Mouse (Mus musculus): Measurements from ENCODE around the gene Plgrkt. TPM values are rescaled to one million over a fixed set of nuclear protein-coding genes. Genes with fewer than 3 reads are reported as not detected.

The Plgrkt gene
- polyA plus RNA-seq, 1 experiment from 2014 or later, result 51.8 TPM

GRCm38 (mm10) chr19:29403251-29403650 lies 36.1 kb upstream of the Plgrkt start:
- H3K9me3 ChIP-seq (ENCODE audit: control insufficient read depth, low read length), result no peaks in the 10 kb centered on the region

GRCm38 (mm10) chr19:29402621-29403020 lies 35.4 kb upstream of the Plgrkt start:
- no peak overlapping the region for H3K27ac ChIP-seq (ENCODE audit: low read depth, low read length)
- H3K36me3 ChIP-seq (ENCODE audit: control insufficient read depth, insufficient read depth, low read length), result no peaks in the 10 kb centered on the region
- no peak overlapping the region for H3K9ac ChIP-seq (ENCODE audit: low read length)
- H3K4me2 ChIP-seq (ENCODE audit: low read depth), result no peak overlapping the region
- DNase-seq (ENCODE audit: low spot score), result no peak
- no peak overlapping the region for H3K4me3 ChIP-seq (ENCODE audit: low read depth, low read length)
- H3K4me1 ChIP-seq (ENCODE audit: control insufficient read depth, insufficient read depth, low read length), result no peaks in the 10 kb centered on the region
- no peaks in the 10 kb centered on the region for H3K9me3 ChIP-seq (ENCODE audit: control insufficient read depth, low read length)
- ATAC-seq (ENCODE audit: insufficient read depth, low FRiP score, low TSS enrichment), result no peak
- H3K27me3 ChIP-seq (ENCODE audit: control insufficient read depth, insufficient read depth, low read length), result no peaks in the 10 kb centered on the region
- 97% methylated on average over 4 of the region's 4 CpGs for WGBS

More at GRCm38 (mm10) chr19:29403251-29403650, 36.1 kb upstream of the Plgrkt start:
- H3K4me1 ChIP-seq (ENCODE audit: control insufficient read depth, insufficient read depth, low read length), result no peaks in the 10 kb centered on the region
- H3K27ac ChIP-seq (ENCODE audit: low read depth, low read length), result no peak overlapping the region
- DNase-seq (ENCODE audit: low spot score), result no peak
- H3K36me3 ChIP-seq (ENCODE audit: control insufficient read depth, insufficient read depth, low read length), result no peaks in the 10 kb centered on the region
- H3K4me2 ChIP-seq (ENCODE audit: low read depth), result no peak overlapping the region
- no peak overlapping the region for H3K9ac ChIP-seq (ENCODE audit: low read length)
- H3K27me3 ChIP-seq (ENCODE audit: control insufficient read depth, insufficient read depth, low read length), result no peaks in the 10 kb centered on the region
- no peak overlapping the region for H3K4me3 ChIP-seq (ENCODE audit: low read depth, low read length)
- WGBS, result 95% methylated on average over 4 of the region's 4 CpGs
- no peak for ATAC-seq (ENCODE audit: insufficient read depth, low FRiP score, low TSS enrichment)

- ATAC-seq (ENCODE audit: insufficient read depth, low FRiP score, low TSS enrichment) (no peak), DNase-seq (ENCODE audit: low spot score) (no peak)
- H3K9ac ChIP-seq (ENCODE audit: low read length), result no peak overlapping the region
- 94% methylated on average over 3 of the region's 3 CpGs for WGBS
- no peaks in the 10 kb centered on the region for H3K4me1 ChIP-seq (ENCODE audit: control insufficient read depth, insufficient read depth, low read length)
- no peaks in the 10 kb centered on the region for H3K36me3 ChIP-seq (ENCODE audit: control insufficient read depth, insufficient read depth, low read length)
- no peak overlapping the region for H3K4me2 ChIP-seq (ENCODE audit: low read depth)
- no peaks in the 10 kb centered on the region for H3K27me3 ChIP-seq (ENCODE audit: control insufficient read depth, insufficient read depth, low read length)
- H3K27ac ChIP-seq (ENCODE audit: low read depth, low read length), result no peak overlapping the region
- no peak overlapping the region for H3K4me3 ChIP-seq (ENCODE audit: low read depth, low read length)
- H3K9me3 ChIP-seq (ENCODE audit: control insufficient read depth, low read length), result no peaks in the 10 kb centered on the region
Observed at GRCm38 (mm10) chr19:29400466-29400865, 33.3 kb upstream of the Plgrkt start.

- Histone ChIP-seq H3K4me1 (ENCODE audit: control insufficient read depth, insufficient read depth, low read length) (no peaks in the 10 kb centered on the region), H3K36me3 (ENCODE audit: control insufficient read depth, insufficient read depth, low read length) (no peaks in the 10 kb centered on the region), H3K27me3 (ENCODE audit: control insufficient read depth, insufficient read depth, low read length) (no peaks in the 10 kb centered on the region), H3K4me3 (ENCODE audit: low read depth, low read length) (no peak overlapping the region), H3K9ac (ENCODE audit: low read length) (no peak overlapping the region), H3K9me3 (ENCODE audit: control insufficient read depth, low read length) (no peaks in the 10 kb centered on the region), H3K27ac (ENCODE audit: low read depth, low read length) (no peak overlapping the region), H3K4me2 (ENCODE audit: low read depth) (no peak overlapping the region)
- ATAC-seq (ENCODE audit: insufficient read depth, low FRiP score, low TSS enrichment) (no peak), DNase-seq (ENCODE audit: low spot score) (no peak)
- WGBS, result 88% methylated on average over 4 of the region's 4 CpGs
Observed at GRCm38 (mm10) chr19:29399786-29400185, 32.6 kb upstream of the Plgrkt start.

- H3K27ac ChIP-seq (ENCODE audit: low read depth, low read length), result no peak overlapping the region
- no peaks in the 10 kb centered on the region for H3K36me3 ChIP-seq (ENCODE audit: control insufficient read depth, insufficient read depth, low read length)
- H3K4me1 ChIP-seq (ENCODE audit: control insufficient read depth, insufficient read depth, low read length), result no peaks in the 10 kb centered on the region
- 81% methylated on average over 1 of the region's 1 CpGs for WGBS
- no peaks in the 10 kb centered on the region for H3K9me3 ChIP-seq (ENCODE audit: control insufficient read depth, low read length)
- H3K4me2 ChIP-seq (ENCODE audit: low read depth), result no peak overlapping the region
- H3K9ac ChIP-seq (ENCODE audit: low read length), result no peak overlapping the region
- no peak for ATAC-seq (ENCODE audit: insufficient read depth, low FRiP score, low TSS enrichment)
- no peak overlapping the region for H3K4me3 ChIP-seq (ENCODE audit: low read depth, low read length)
- no peaks in the 10 kb centered on the region for H3K27me3 ChIP-seq (ENCODE audit: control insufficient read depth, insufficient read depth, low read length)
- no peak for DNase-seq (ENCODE audit: low spot score)
Observed at GRCm38 (mm10) chr19:29396353-29396752, 29.2 kb upstream of the Plgrkt start.

GRCm38 (mm10) chr19:29394721-29395120 lies 27.5 kb upstream of the Plgrkt start:
- H3K4me2 ChIP-seq (ENCODE audit: low read depth), result no peak overlapping the region
- no peak overlapping the region for H3K4me3 ChIP-seq (ENCODE audit: low read depth, low read length)
- no peaks in the 10 kb centered on the region for H3K4me1 ChIP-seq (ENCODE audit: control insufficient read depth, insufficient read depth, low read length)
- no peaks in the 10 kb centered on the region for H3K36me3 ChIP-seq (ENCODE audit: control insufficient read depth, insufficient read depth, low read length)
- 98% methylated on average over 2 of the region's 2 CpGs for WGBS
- no peaks in the 10 kb centered on the region for H3K9me3 ChIP-seq (ENCODE audit: control insufficient read depth, low read length)
- H3K27me3 ChIP-seq (ENCODE audit: control insufficient read depth, insufficient read depth, low read length), result no peaks in the 10 kb centered on the region
- ATAC-seq (ENCODE audit: insufficient read depth, low FRiP score, low TSS enrichment), result no peak
- H3K27ac ChIP-seq (ENCODE audit: low read depth, low read length), result no peak overlapping the region
- H3K9ac ChIP-seq (ENCODE audit: low read length), result no peak overlapping the region
- no peak for DNase-seq (ENCODE audit: low spot score)

- no peaks in the 10 kb centered on the region for H3K36me3 ChIP-seq (ENCODE audit: control insufficient read depth, insufficient read depth, low read length)
Observed at GRCm38 (mm10) chr19:29393333-29393732, 26.1 kb upstream of the Plgrkt start.

GRCm38 (mm10) chr19:29391279-29391678 lies 24.1 kb upstream of the Plgrkt start:
- ATAC-seq (ENCODE audit: insufficient read depth, low FRiP score, low TSS enrichment) (no peak), DNase-seq (ENCODE audit: low spot score) (no peak)
- H3K27me3 ChIP-seq (ENCODE audit: control insufficient read depth, insufficient read depth, low read length), result no peaks in the 10 kb centered on the region
- 73% methylated on average over 4 of the region's 4 CpGs for WGBS
- H3K9me3 ChIP-seq (ENCODE audit: control insufficient read depth, low read length), result no peaks in the 10 kb centered on the region
- no peak overlapping the region for H3K9ac ChIP-seq (ENCODE audit: low read length)
- H3K4me2 ChIP-seq (ENCODE audit: low read depth), result no peak overlapping the region
- H3K36me3 ChIP-seq (ENCODE audit: control insufficient read depth, insufficient read depth, low read length), result no peaks in the 10 kb centered on the region
- no peak overlapping the region for H3K4me3 ChIP-seq (ENCODE audit: low read depth, low read length)
- no peak overlapping the region for H3K27ac ChIP-seq (ENCODE audit: low read depth, low read length)
- H3K4me1 ChIP-seq (ENCODE audit: control insufficient read depth, insufficient read depth, low read length), result no peaks in the 10 kb centered on the region

More at GRCm38 (mm10) chr19:29393333-29393732, 26.1 kb upstream of the Plgrkt start:
- Histone ChIP-seq H3K4me3 (ENCODE audit: low read depth, low read length) (no peak overlapping the region), H3K4me1 (ENCODE audit: control insufficient read depth, insufficient read depth, low read length) (no peaks in the 10 kb centered on the region), H3K27ac (ENCODE audit: low read depth, low read length) (no peak overlapping the region), H3K9me3 (ENCODE audit: control insufficient read depth, low read length) (no peaks in the 10 kb centered on the region), H3K27me3 (ENCODE audit: control insufficient read depth, insufficient read depth, low read length) (no peaks in the 10 kb centered on the region), H3K4me2 (ENCODE audit: low read depth) (no peak overlapping the region), H3K9ac (ENCODE audit: low read length) (no peak overlapping the region)
- no peak for ATAC-seq (ENCODE audit: insufficient read depth, low FRiP score, low TSS enrichment)
- 91% methylated on average over 9 of the region's 9 CpGs for WGBS
- no peak for DNase-seq (ENCODE audit: low spot score)

GRCm38 (mm10) chr19:29390483-29390882 lies 23.3 kb upstream of the Plgrkt start:
- DNase-seq (ENCODE audit: low spot score), result no peak
- no peak overlapping the region for H3K4me2 ChIP-seq (ENCODE audit: low read depth)
- WGBS, result 90% methylated on average over 5 of the region's 5 CpGs

More at GRCm38 (mm10) chr19:29390483-29390882, 23.3 kb upstream of the Plgrkt start:
- no peak overlapping the region for H3K4me3 ChIP-seq (ENCODE audit: low read depth, low read length)
- ATAC-seq (ENCODE audit: insufficient read depth, low FRiP score, low TSS enrichment), result no peak
- no peak overlapping the region for H3K27ac ChIP-seq (ENCODE audit: low read depth, low read length)
- no peak overlapping the region for H3K9ac ChIP-seq (ENCODE audit: low read length)
- H3K4me1 ChIP-seq (ENCODE audit: control insufficient read depth, insufficient read depth, low read length), result no peaks in the 10 kb centered on the region
- no peaks in the 10 kb centered on the region for H3K36me3 ChIP-seq (ENCODE audit: control insufficient read depth, insufficient read depth, low read length)
- H3K27me3 ChIP-seq (ENCODE audit: control insufficient read depth, insufficient read depth, low read length), result no peaks in the 10 kb centered on the region
- no peaks in the 10 kb centered on the region for H3K9me3 ChIP-seq (ENCODE audit: control insufficient read depth, low read length)

Measured in neural tube, embryonic 11.5 days (tissue).